Mouse (Mus musculus) embryonic facial prominence, embryonic 10.5 days (tissue): ENCODE results near the gene Mtg1. TPM values are rescaled to one million over a fixed set of nuclear protein-coding genes. Genes with fewer than 3 reads are reported as not detected.
A peak's percentile ranks its signal among the peaks of the same experiment; 100 is the strongest.

Source experiments
- DNase-seq: peaks from one replicate; pipeline ENCODE4 v3.0.0-alpha.2; 2017; ENCODE audit warnings: low spot score
- H3K27ac ChIP-seq: fragments of 300-500 bp; sonication (generic); replicated peaks from 2 replicates; pipeline ENCODE4 v1.5.1; 2016; ENCODE audit warnings: mild to moderate bottlenecking
- H3K27me3 ChIP-seq: fragments of 300-500 bp; sonication (generic); replicated peaks from 2 replicates; pipeline ENCODE4 v1.6.1; 2016; ENCODE audit warnings: low read depth, mild to moderate bottlenecking; ENCODE audit not compliant: poor library complexity, severe bottlenecking
- H3K36me3 ChIP-seq: fragments of 300-500 bp; sonication (generic); replicated peaks from 2 replicates; pipeline ENCODE4 v1.6.1; 2016; ENCODE audit warnings: mild to moderate bottlenecking, moderate library complexity
- H3K4me1 ChIP-seq: fragments of 300-500 bp; sonication (generic); 2 replicates; pipeline ENCODE4 v1.6.1; 2016
- H3K4me3 ChIP-seq: fragments of 300-500 bp; sonication (generic); 2 replicates; pipeline ENCODE4 v1.5.1; 2016; ENCODE audit warnings: mild to moderate bottlenecking, moderate library complexity
- H3K9me3 ChIP-seq: fragments of 300-500 bp; sonication (generic); 2 replicates; pipeline ENCODE4 v1.6.1; 2016; ENCODE audit warnings: mild to moderate bottlenecking
- WGBS: fragments of 180-500 bp; shearing (Covaris S2); methylation state at CpG from one replicate; pipeline ENCODE4 v1.1.7; 2016; 5-methylcytosine and 5-hydroxymethylcytosine counted together
- polyA plus RNA-seq: library from polyadenylated mRNA; unstranded; fragments of >200 nt; fragmentation: Nextera tagmentation; extraction: Ambion mirVana; gene quantifications from 2 replicates; pipeline ENCODE4 v1.2.1, GENCODE M21; 2016

The Mtg1 gene
- polyA plus RNA-seq, 1 experiment from 2014 or later: 25.3 TPM

GRCm38 (mm10) chr7:140179176-140179575 is 41.8 kb downstream of the Mtg1 start:
- Histone ChIP-seq H3K4me1 (no peaks in the 10 kb centered on the region), H3K27me3 (no peaks in the 10 kb centered on the region), H3K4me3 (no peak overlapping the region), H3K9me3 (no peaks in the 10 kb centered on the region), H3K36me3 (no peaks in the 10 kb centered on the region), H3K27ac (no peak overlapping the region)
- DNase-seq: no peak
- WGBS: 84% methylated on average over 2 of the region's 2 CpGs

DNA sequence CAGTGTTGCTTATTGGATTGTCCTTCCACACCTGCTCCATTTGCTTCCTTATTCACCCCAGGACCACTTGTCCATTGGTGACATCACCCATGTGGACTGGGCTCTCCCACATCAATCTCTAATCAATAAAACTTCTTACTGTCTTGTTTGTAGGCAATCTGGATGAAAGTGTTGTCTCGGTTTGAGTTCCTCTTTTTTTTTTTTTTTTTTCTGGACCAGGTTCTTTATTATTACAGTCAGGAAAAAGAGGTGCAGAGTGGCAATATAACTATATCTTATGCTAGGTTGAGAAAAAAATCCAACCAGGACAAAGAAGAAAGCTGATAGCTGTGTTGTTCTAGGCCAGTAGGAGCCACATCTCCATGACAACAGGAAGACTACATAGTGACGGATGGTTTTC is 43.3 kb downstream of the Mtg1 start:
- Histone ChIP-seq H3K36me3 (no peaks in the 10 kb centered on the region), H3K9me3 (no peaks in the 10 kb centered on the region), H3K4me3 (no peak overlapping the region), H3K4me1 (no peaks in the 10 kb centered on the region), H3K27ac (no peak overlapping the region), H3K27me3 (no peaks in the 10 kb centered on the region)
- DNase-seq: no peak
- 90% methylated on average over 2 of the region's 2 CpGs for WGBS

DNA sequence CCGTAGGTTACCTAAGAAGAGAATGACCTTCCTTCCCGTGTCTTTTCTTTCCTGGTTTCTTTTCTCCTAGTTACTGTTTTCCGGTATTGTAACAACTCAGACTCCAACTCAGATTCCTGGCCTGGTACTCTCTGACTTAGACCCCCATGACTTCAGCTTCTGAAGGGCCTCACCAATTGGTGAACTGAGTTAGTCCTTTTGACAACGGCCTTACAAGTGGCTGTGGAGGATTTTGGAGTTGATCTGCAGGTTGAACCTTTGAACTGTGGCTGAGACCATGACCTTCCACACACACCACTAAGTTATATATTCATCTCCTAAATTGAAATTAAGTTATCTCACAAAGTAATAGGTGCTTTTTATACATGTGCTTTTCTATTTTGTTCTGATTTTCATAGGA is 46.8 kb downstream of the Mtg1 start:
- H3K27ac ChIP-seq: no peak overlapping the region
- WGBS: 85% methylated on average over 4 of the region's 4 CpGs

GRCm38 (mm10) chr7:140186646-140187620 is 49.6 kb downstream of the Mtg1 start:
- no peak overlapping the region for H3K27ac ChIP-seq
- H3K4me3 ChIP-seq: no peak overlapping the region
- peak; percentile 11 for DNase-seq
- H3K4me1 ChIP-seq: no peaks in the 10 kb centered on the region
- H3K27me3 ChIP-seq: no peaks in the 10 kb centered on the region
- H3K36me3 ChIP-seq: no peaks in the 10 kb centered on the region
- H3K9me3 ChIP-seq: no peaks in the 10 kb centered on the region
- WGBS: 67% methylated on average over 18 of the region's 18 CpGs

More for the DNA sequence above, 46.8 kb downstream of the Mtg1 start:
- H3K9me3 ChIP-seq: no peaks in the 10 kb centered on the region
- no peaks in the 10 kb centered on the region for H3K27me3 ChIP-seq
- no peak overlapping the region for H3K4me3 ChIP-seq
- no peak for DNase-seq
- H3K36me3 ChIP-seq: no peaks in the 10 kb centered on the region
- no peaks in the 10 kb centered on the region for H3K4me1 ChIP-seq

DNA sequence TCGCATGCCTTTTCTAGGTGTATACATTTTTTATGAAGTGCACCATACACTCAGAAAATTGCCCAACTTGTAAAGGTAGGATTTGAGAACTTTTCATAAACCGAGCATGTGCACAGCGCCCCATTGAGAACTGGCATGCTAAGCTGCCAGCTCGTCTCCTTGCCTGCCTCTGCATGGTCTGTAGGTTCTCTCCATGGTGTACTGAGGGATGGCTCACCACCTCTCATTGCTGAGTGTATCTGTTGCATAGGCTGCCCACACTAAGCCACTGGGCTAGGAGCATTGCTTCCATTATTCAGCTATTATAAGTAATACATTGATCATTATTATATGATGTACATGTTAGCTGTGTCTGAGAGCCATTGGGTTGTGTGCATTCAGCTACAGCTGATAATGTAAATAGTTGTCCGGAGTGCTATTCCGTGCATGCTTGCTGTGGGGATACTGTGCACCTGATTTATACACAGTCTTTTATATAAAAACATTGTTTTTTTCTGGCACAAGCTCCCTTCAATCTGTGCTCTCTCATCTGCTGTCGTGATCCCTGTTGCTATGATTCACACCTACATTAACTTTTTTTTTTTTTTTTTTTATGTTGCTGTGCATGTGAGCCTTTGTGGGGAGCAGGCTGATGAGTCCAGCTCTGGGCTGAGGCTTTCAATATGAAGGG is 50.5 kb downstream of the Mtg1 start:
- Histone ChIP-seq H3K4me1 (no peaks in the 10 kb centered on the region), H3K27ac (no peak overlapping the region), H3K9me3 (no peaks in the 10 kb centered on the region), H3K27me3 (no peaks in the 10 kb centered on the region), H3K4me3 (no peak overlapping the region), H3K36me3 (no peaks in the 10 kb centered on the region)
- no peak for DNase-seq
- 82% methylated on average over 7 of the region's 7 CpGs for WGBS

GRCm38 (mm10) chr7:140188391-140189328 is 51.3 kb downstream of the Mtg1 start:
- Histone ChIP-seq H3K27me3 (no peaks in the 10 kb centered on the region), H3K9me3 (no peaks in the 10 kb centered on the region), H3K4me1 (no peaks in the 10 kb centered on the region), H3K27ac (no peak overlapping the region), H3K36me3 (no peaks in the 10 kb centered on the region), H3K4me3 (no peak overlapping the region)
- no peak for DNase-seq
- 62% methylated on average over 4 of the region's 4 CpGs for WGBS

DNA sequence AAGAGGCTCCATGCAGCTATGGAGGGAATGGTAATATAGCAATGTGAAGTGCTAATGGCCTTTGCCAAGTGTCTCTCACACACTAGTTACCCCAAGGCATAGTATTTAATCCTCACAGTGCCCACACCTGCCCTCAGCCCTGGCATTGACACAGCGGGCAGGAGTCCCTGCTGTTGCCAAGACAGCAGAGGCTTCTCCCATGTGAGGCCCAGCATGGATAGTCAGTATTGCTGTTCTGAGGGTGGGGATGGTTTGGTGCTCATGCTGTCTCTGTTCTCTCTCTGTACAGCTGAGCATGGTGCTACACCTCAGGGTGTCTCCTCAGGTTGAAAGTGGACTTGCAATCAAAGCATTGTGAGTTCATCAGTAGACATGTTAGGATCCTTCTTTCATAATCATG is 53.1 kb downstream of the Mtg1 start:
- no peaks in the 10 kb centered on the region for H3K9me3 ChIP-seq
- no peak for DNase-seq
- no peak overlapping the region for H3K27ac ChIP-seq
- WGBS: 87% methylated on average over 1 of the region's 1 CpGs
- no peaks in the 10 kb centered on the region for H3K4me1 ChIP-seq
- H3K27me3 ChIP-seq: no peaks in the 10 kb centered on the region
- no peaks in the 10 kb centered on the region for H3K36me3 ChIP-seq
- no peak overlapping the region for H3K4me3 ChIP-seq

DNA sequence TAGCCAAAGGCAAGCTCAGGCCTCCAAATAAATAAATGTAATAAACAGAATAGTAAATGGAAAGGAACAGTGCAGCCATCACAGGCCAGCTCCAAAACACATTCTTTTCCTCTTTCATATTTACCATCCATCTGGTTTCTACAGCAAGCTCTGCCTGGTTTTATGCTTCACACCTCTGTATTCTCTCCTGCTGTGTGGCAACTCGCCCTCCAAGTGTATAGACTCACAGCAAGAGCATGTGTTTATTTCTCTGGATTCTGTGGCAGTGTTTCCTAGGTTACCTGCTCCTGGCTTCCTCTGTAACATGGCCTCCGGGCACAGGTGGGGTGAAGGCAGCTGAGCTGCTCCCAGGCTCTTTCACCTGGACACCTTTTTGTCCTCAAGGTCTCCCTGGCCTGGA is 55.1 kb downstream of the Mtg1 start:
- no peak overlapping the region for H3K27ac ChIP-seq
- DNase-seq: no peak

GRCm38 (mm10) chr7:140192851-140193250 is 55.5 kb downstream of the Mtg1 start:
- no peaks in the 10 kb centered on the region for H3K27me3 ChIP-seq
- WGBS: 85% methylated on average over 2 of the region's 2 CpGs

More for the DNA sequence above, 55.1 kb downstream of the Mtg1 start:
- Histone ChIP-seq H3K27me3 (no peaks in the 10 kb centered on the region), H3K9me3 (no peaks in the 10 kb centered on the region), H3K36me3 (no peaks in the 10 kb centered on the region), H3K4me3 (no peak overlapping the region), H3K4me1 (no peaks in the 10 kb centered on the region)
- WGBS: 70% methylated on average over 2 of the region's 2 CpGs

DNA sequence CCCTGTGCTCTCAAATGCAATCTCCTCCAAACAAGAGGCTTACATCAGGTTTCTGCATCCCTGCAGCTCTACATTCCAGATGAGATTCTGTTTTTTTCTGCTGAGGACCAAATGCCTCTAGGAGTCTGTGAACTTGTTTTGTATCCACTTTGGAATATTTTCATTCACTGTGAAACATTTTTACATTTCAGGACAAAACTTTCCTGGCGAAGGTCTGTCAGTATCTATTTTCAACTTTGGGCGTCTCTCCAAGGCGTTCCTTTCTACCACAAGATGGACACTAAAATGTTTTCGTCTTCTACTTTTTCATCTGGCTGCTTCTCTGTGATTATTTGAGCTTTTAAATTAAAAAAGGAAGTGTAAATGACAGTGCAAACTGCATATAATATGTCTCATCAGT is 56.7 kb downstream of the Mtg1 start:
- Histone ChIP-seq H3K27me3 (no peaks in the 10 kb centered on the region), H3K36me3 (no peaks in the 10 kb centered on the region), H3K4me1 (no peaks in the 10 kb centered on the region), H3K27ac (no peak overlapping the region), H3K9me3 (no peaks in the 10 kb centered on the region), H3K4me3 (no peak overlapping the region)
- DNase-seq: no peak
- WGBS: 91% methylated on average over 4 of the region's 4 CpGs

More at GRCm38 (mm10) chr7:140192851-140193250, 55.5 kb downstream of the Mtg1 start:
- Histone ChIP-seq H3K4me1 (no peaks in the 10 kb centered on the region), H3K27ac (no peak overlapping the region), H3K9me3 (no peaks in the 10 kb centered on the region), H3K4me3 (no peak overlapping the region), H3K36me3 (no peaks in the 10 kb centered on the region)
- no peak for DNase-seq

- WGBS: 84% methylated on average over 8 of the region's 8 CpGs
- H3K4me3 ChIP-seq: no peak overlapping the region
- H3K27ac ChIP-seq: no peak overlapping the region
- H3K36me3 ChIP-seq: no peaks in the 10 kb centered on the region
- H3K27me3 ChIP-seq: no peaks in the 10 kb centered on the region
- DNase-seq: no peak
- H3K9me3 ChIP-seq: no peaks in the 10 kb centered on the region
- no peaks in the 10 kb centered on the region for H3K4me1 ChIP-seq
Measured at GRCm38 (mm10) chr7:140196002-140196401, 58.6 kb downstream of the Mtg1 start.
